Mouse (Mus musculus): ENCODE results near the gene Gcgr. TPM values are rescaled to one million over a fixed set of nuclear protein-coding genes. Genes with fewer than 3 reads are reported as not detected.

Gcgr gene
- total and polyA plus RNA-seq, 3 experiments: not detected

GRCm38 (mm10) chr11:120545964-120546363 is 15.5 kb downstream of the Gcgr start:
- no peak for TF ChIP-seq JUND (IDR thresholded peaks at IDR 0.05; ENCODE audit: low read depth, low read length)
- TF ChIP-seq POLR2AphosphoS2 (IDR thresholded peaks at IDR 0.05; ENCODE audit: low read length): no peak
- TF ChIP-seq NELFE (IDR thresholded peaks at IDR 0.05; ENCODE audit: low read depth, low read length): no peak
- no peak for TF ChIP-seq E2F4 (IDR thresholded peaks at IDR 0.05; ENCODE audit: borderline replicate concordance, low read depth, low read length)
- TF ChIP-seq USF1 (IDR thresholded peaks at IDR 0.05; ENCODE audit: low read depth, low read length): no peak
- no peak for TF ChIP-seq MAX (IDR thresholded peaks at IDR 0.05; ENCODE audit: low read length)
- no peak for TF ChIP-seq MEF2A (IDR thresholded peaks at IDR 0.05; ENCODE audit: extremely low read depth, insufficient replicate concordance, low read depth, low read length, poor library complexity, severe bottlenecking)
- TF ChIP-seq BHLHE40 (IDR thresholded peaks at IDR 0.05; ENCODE audit: borderline replicate concordance, low read depth, low read length): no peak
- no peak for TF ChIP-seq MYB (IDR thresholded peaks at IDR 0.05; ENCODE audit: low read depth, low read length)
- TF ChIP-seq KAT2A (conservative IDR thresholded peaks at IDR 0.05; ENCODE audit: low read depth, low read length): no peak
- TF ChIP-seq RCOR1 (IDR thresholded peaks at IDR 0.05; ENCODE audit: low read depth, low read length): no peak
- no peak for TF ChIP-seq ZNF384 (IDR thresholded peaks at IDR 0.05; ENCODE audit: low read depth, low read length)
- TF ChIP-seq POLR2AphosphoS5 (IDR thresholded peaks at IDR 0.05; ENCODE audit: borderline replicate concordance, low read depth, low read length): no peak
- TF ChIP-seq ZKSCAN1 (IDR thresholded peaks at IDR 0.05; ENCODE audit: low read depth, low read length): no peak
- Histone ChIP-seq H3K4me3 (ENCODE audit: control insufficient read depth in 1 of 2, insufficient read depth in 1 of 2, low read depth in 2 of 2, low read length in 2 of 2) (no peak overlapping the region), H3K9me3 (replicated peaks; ENCODE audit: insufficient read depth, low read length) (no peaks in the 10 kb centered on the region), H3K79me2 (ENCODE audit: control insufficient read depth, insufficient read depth, low read length, poor library complexity) (peaks cover 14% of the 10 kb centered on the region), H3K27me3 (ENCODE audit: control insufficient read depth in 1 of 2, insufficient read depth in 2 of 2, low read length in 2 of 2) (no peaks in the 10 kb centered on the region), H3K27ac (ENCODE audit: control insufficient read depth, low read depth, low read length) (no peak overlapping the region), H3K36me3 (ENCODE audit: control insufficient read depth in 1 of 2, insufficient read depth in 2 of 2, low read length in 2 of 2) (peaks cover 0 to 8% of the 10 kb centered on the region in 2 experiments; a peak in 3 of 4 replicates), H3K9ac (ENCODE audit: control insufficient read depth, low read depth, low read length, poor library complexity, severe bottlenecking) (no peak overlapping the region), H3K4me1 (ENCODE audit: control insufficient read depth in 1 of 2, insufficient read depth in 2 of 2, low read length in 2 of 2) (peaks cover 7 to 19% of the 10 kb centered on the region in 2 experiments)
- DNase-seq (ENCODE audit: low read depth, low spot score): no peak

- H3K9me3 ChIP-seq (replicated peaks; ENCODE audit: insufficient read depth, low read length): no peaks in the 10 kb centered on the region
- H3K27me3 ChIP-seq (ENCODE audit: control insufficient read depth in 1 of 2, insufficient read depth in 2 of 2, low read length in 2 of 2): no peaks in the 10 kb centered on the region
- H3K9ac ChIP-seq (ENCODE audit: control insufficient read depth, low read depth, low read length, poor library complexity, severe bottlenecking): no peak overlapping the region
- DNase-seq (ENCODE audit: low read depth, low spot score): peak; percentile 62
- no peak overlapping the region for H3K4me3 ChIP-seq (ENCODE audit: control insufficient read depth in 1 of 2, insufficient read depth in 1 of 2, low read depth in 2 of 2, low read length in 2 of 2)
- peaks cover 14% of the 10 kb centered on the region for H3K79me2 ChIP-seq (ENCODE audit: control insufficient read depth, insufficient read depth, low read length, poor library complexity)
- peaks cover 0 to 8% of the 10 kb centered on the region in 2 experiments; a peak in 3 of 4 replicates for H3K36me3 ChIP-seq (ENCODE audit: control insufficient read depth in 1 of 2, insufficient read depth in 2 of 2, low read length in 2 of 2)
- no peak overlapping the region for H3K27ac ChIP-seq (ENCODE audit: control insufficient read depth, low read depth, low read length)
- no peak for TF ChIP-seq MYC (IDR thresholded peaks at IDR 0.05; ENCODE audit: low read depth, low read length)
- 0 out of 2 replicates have a peak, but pooled peaks have one; percentile 18 for TF ChIP-seq SMC3 (IDR thresholded peaks at IDR 0.05; ENCODE audit: low read depth, low read length)
- TF ChIP-seq HCFC1 (IDR thresholded peaks at IDR 0.05; ENCODE audit: low read depth, low read length): peak; percentile 91
- TF ChIP-seq JUND (IDR thresholded peaks at IDR 0.05; ENCODE audit: low read depth, low read length): no peak
- 0 out of 2 replicates have a peak, but pooled peaks have one; percentile 30 for TF ChIP-seq MAZ (IDR thresholded peaks at IDR 0.05; ENCODE audit: low read depth, low read length)
- peak in 1 of 3 experiments; percentile 10; a peak in 1 of 6 replicates for TF ChIP-seq CTCF (IDR thresholded peaks at IDR 0.05 in 2 of 3, conservative IDR thresholded peaks at IDR 0.05 in 1 of 3; ENCODE audit: control insufficient read depth in 1 of 3, insufficient read depth in 1 of 3, low read depth in 2 of 3, low read length in 3 of 3, poor library complexity in 1 of 3, severe bottlenecking in 1 of 3)
- TF ChIP-seq MAFK (IDR thresholded peaks at IDR 0.05; ENCODE audit: borderline replicate concordance, low read depth, low read length): no peak
- peak; percentile 75 for TF ChIP-seq SIN3A (IDR thresholded peaks at IDR 0.05; ENCODE audit: low read length)
- peak; percentile 60 for TF ChIP-seq KAT2A (conservative IDR thresholded peaks at IDR 0.05; ENCODE audit: low read depth, low read length)
- H3K4me1 ChIP-seq (ENCODE audit: control insufficient read depth in 1 of 2, insufficient read depth in 2 of 2, low read length in 2 of 2): peaks cover 7 to 19% of the 10 kb centered on the region in 2 experiments
Measured at GRCm38 (mm10) chr11:120547469-120547868, 17.0 kb downstream of the Gcgr start.

Measured in MEL (cell line).